Mouse (Mus musculus): ENCODE measurements at regions not wholly inside any gene's neighbourhood (a gene's known extent, or its start where the extent isn't known, plus 50 kb on each side); places are given as distances from the start of the nearest gene placed in this dataset.
A peak's percentile ranks its signal among the peaks of the same experiment; 100 is the strongest.

GRCm38 (mm10) chr4:105406786-105407464 lies 249.8 kb downstream of the Plpp3 start:
- peak; percentile 19 for DNase-seq
- H3K9ac ChIP-seq: no peak overlapping the region
- peak overlapping the region; percentile 60; the same call in 1 of the 2 replicates for H3K27ac ChIP-seq (ENCODE audit: low read depth)
- 49% methylated on average over 14 of the region's 14 CpGs for WGBS
- ATAC-seq (ENCODE audit: insufficient read depth): no peak
- H3K4me1 ChIP-seq (ENCODE audit: insufficient read depth): peaks cover 5% of the 10 kb centered on the region
- H3K4me2 ChIP-seq: no peak overlapping the region
- no peaks in the 10 kb centered on the region for H3K9me3 ChIP-seq (ENCODE audit: low read depth, low read length)
- H3K27me3 ChIP-seq (ENCODE audit: insufficient read depth, low read length): no peaks in the 10 kb centered on the region
- no peak overlapping the region for H3K4me3 ChIP-seq (ENCODE audit: low read depth, low read length)
- no peaks in the 10 kb centered on the region for H3K36me3 ChIP-seq (ENCODE audit: insufficient read depth)
- TF ChIP-seq CTCF (IDR thresholded peaks at IDR 0.05; ENCODE audit: low read depth): no peak

- no peaks in the 10 kb centered on the region; the same call in 1 of the 2 replicates for H3K4me1 ChIP-seq (ENCODE audit: insufficient read depth)
- no peak for TF ChIP-seq CTCF (IDR thresholded peaks at IDR 0.05; ENCODE audit: low read depth)
- no peaks in the 10 kb centered on the region for H3K9me3 ChIP-seq (ENCODE audit: low read depth, low read length)
- no peak overlapping the region for H3K4me2 ChIP-seq
- ATAC-seq (ENCODE audit: insufficient read depth) (no peak), DNase-seq (peak; percentile 54)
- no peaks in the 10 kb centered on the region for H3K27me3 ChIP-seq (ENCODE audit: insufficient read depth, low read length)
- WGBS: 62% methylated on average over 9 of the region's 9 CpGs
- H3K9ac ChIP-seq: no peak overlapping the region
- no peak overlapping the region for H3K27ac ChIP-seq (ENCODE audit: low read depth)
- H3K4me3 ChIP-seq (ENCODE audit: low read depth, low read length): no peak overlapping the region
- H3K36me3 ChIP-seq (ENCODE audit: insufficient read depth): no peaks in the 10 kb centered on the region
Observed at GRCm38 (mm10) chr4:105408896-105409295, 251.7 kb downstream of the Plpp3 start.

- H3K27ac ChIP-seq (ENCODE audit: low read depth): no peak overlapping the region
- H3K9me3 ChIP-seq (ENCODE audit: low read depth, low read length): peaks cover 6% of the 10 kb centered on the region
- no peak overlapping the region for H3K4me3 ChIP-seq (ENCODE audit: low read depth, low read length)
- no peaks in the 10 kb centered on the region for H3K27me3 ChIP-seq (ENCODE audit: insufficient read depth, low read length)
- WGBS: 88% methylated on average over 3 of the region's 3 CpGs
- no peak for DNase-seq
- ATAC-seq (ENCODE audit: insufficient read depth): no peak
- no peak overlapping the region for H3K9ac ChIP-seq
- no peaks in the 10 kb centered on the region for H3K36me3 ChIP-seq (ENCODE audit: insufficient read depth)
- no peak for TF ChIP-seq CTCF (IDR thresholded peaks at IDR 0.05; ENCODE audit: low read depth)
- H3K4me2 ChIP-seq: no peak overlapping the region
- no peaks in the 10 kb centered on the region for H3K4me1 ChIP-seq (ENCODE audit: insufficient read depth)
Observed at GRCm38 (mm10) chr4:105417166-105417565, 260.0 kb downstream of the Plpp3 start.

GRCm38 (mm10) chr4:105422466-105422865 lies 265.3 kb downstream of the Plpp3 start:
- TF ChIP-seq CTCF (IDR thresholded peaks at IDR 0.05; ENCODE audit: low read depth): no peak
- H3K27ac ChIP-seq (ENCODE audit: low read depth): no peak overlapping the region
- 21% methylated on average over 7 of the region's 7 CpGs for WGBS
- H3K9ac ChIP-seq: no peak overlapping the region
- ATAC-seq (ENCODE audit: insufficient read depth): no peak
- peak; percentile 29 for DNase-seq
- H3K36me3 ChIP-seq (ENCODE audit: insufficient read depth): no peaks in the 10 kb centered on the region
- H3K9me3 ChIP-seq (ENCODE audit: low read depth, low read length): no peaks in the 10 kb centered on the region
- no peak overlapping the region for H3K4me3 ChIP-seq (ENCODE audit: low read depth, low read length)
- peaks cover 3% of the 10 kb centered on the region; the same call in 1 of the 2 replicates for H3K4me1 ChIP-seq (ENCODE audit: insufficient read depth)
- H3K27me3 ChIP-seq (ENCODE audit: insufficient read depth, low read length): no peaks in the 10 kb centered on the region
- no peak overlapping the region for H3K4me2 ChIP-seq

- no peak overlapping the region for H3K4me3 ChIP-seq (ENCODE audit: low read depth, low read length)
- no peaks in the 10 kb centered on the region for H3K27me3 ChIP-seq (ENCODE audit: insufficient read depth, low read length)
- H3K27ac ChIP-seq (ENCODE audit: low read depth): no peak overlapping the region
- TF ChIP-seq CTCF (IDR thresholded peaks at IDR 0.05; ENCODE audit: low read depth): no peak
- ATAC-seq (ENCODE audit: insufficient read depth) (no peak; the same call in 1 of the 2 replicates), DNase-seq (no peak)
- 71% methylated on average over 3 of the region's 3 CpGs for WGBS
- no peak overlapping the region for H3K9ac ChIP-seq
- peaks cover 3% of the 10 kb centered on the region; the same call in 1 of the 2 replicates for H3K4me1 ChIP-seq (ENCODE audit: insufficient read depth)
- H3K4me2 ChIP-seq: no peak overlapping the region
- no peaks in the 10 kb centered on the region for H3K9me3 ChIP-seq (ENCODE audit: low read depth, low read length)
- no peaks in the 10 kb centered on the region for H3K36me3 ChIP-seq (ENCODE audit: insufficient read depth)
Observed at GRCm38 (mm10) chr4:105423727-105424201, 266.6 kb downstream of the Plpp3 start.

GRCm38 (mm10) chr4:105425086-105425485 lies 267.9 kb downstream of the Plpp3 start:
- H3K36me3 ChIP-seq (ENCODE audit: insufficient read depth): no peaks in the 10 kb centered on the region
- WGBS: 47% methylated on average over 6 of the region's 6 CpGs
- DNase-seq (no peak), ATAC-seq (ENCODE audit: insufficient read depth) (no peak)
- H3K27ac ChIP-seq (ENCODE audit: low read depth): no peak overlapping the region
- H3K4me1 ChIP-seq (ENCODE audit: insufficient read depth): peaks cover 3% of the 10 kb centered on the region; the same call in 1 of the 2 replicates
- no peak overlapping the region for H3K4me2 ChIP-seq
- H3K4me3 ChIP-seq (ENCODE audit: low read depth, low read length): no peak overlapping the region
- H3K27me3 ChIP-seq (ENCODE audit: insufficient read depth, low read length): no peaks in the 10 kb centered on the region
- TF ChIP-seq CTCF (IDR thresholded peaks at IDR 0.05; ENCODE audit: low read depth): no peak
- no peak overlapping the region for H3K9ac ChIP-seq
- H3K9me3 ChIP-seq (ENCODE audit: low read depth, low read length): no peaks in the 10 kb centered on the region

- DNase-seq (no peak), ATAC-seq (ENCODE audit: insufficient read depth) (no peak)
- Histone ChIP-seq H3K4me1 (ENCODE audit: insufficient read depth) (peaks cover 3% of the 10 kb centered on the region; the same call in 1 of the 2 replicates), H3K4me2 (no peak overlapping the region), H3K4me3 (ENCODE audit: low read depth, low read length) (no peak overlapping the region), H3K36me3 (ENCODE audit: insufficient read depth) (no peaks in the 10 kb centered on the region), H3K9ac (no peak overlapping the region), H3K27me3 (ENCODE audit: insufficient read depth, low read length) (no peaks in the 10 kb centered on the region), H3K9me3 (ENCODE audit: low read depth, low read length) (no peaks in the 10 kb centered on the region), H3K27ac (ENCODE audit: low read depth) (no peak overlapping the region)
- 60% methylated on average over 6 of the region's 6 CpGs for WGBS
- TF ChIP-seq CTCF (IDR thresholded peaks at IDR 0.05; ENCODE audit: low read depth): no peak
Observed at GRCm38 (mm10) chr4:105427581-105427980, 270.4 kb downstream of the Plpp3 start.

Measured in lung, embryonic 14.5 days (tissue).